Mouse (Mus musculus) cerebellum, adult 2 months (tissue): ENCODE measurements around the gene Cbwd1. TPM values are rescaled to one million over a fixed set of nuclear protein-coding genes. Genes with fewer than 3 reads are reported as not detected.

Source experiments
- DNase-seq, 2 experiments: peaks; one replicate each; pipeline ENCODE4 v3.0.0; 2021
- H3K27ac ChIP-seq: fragments of 200-500 bp; 2 replicates; pipeline ENCODE4 v1.5.1; 2012; ENCODE audit warnings: low read length, control low read depth, inconsistent platforms; ENCODE audit not compliant: insufficient read depth
- H3K27me3 ChIP-seq: fragments of 200-500 bp; 2 replicates; pipeline ENCODE4 v1.6.1; 2012; ENCODE audit warnings: inconsistent platforms, mild to moderate bottlenecking, low read length, moderate library complexity; ENCODE audit not compliant: control insufficient read depth, insufficient read depth
- H3K4me1 ChIP-seq: fragments of 200-500 bp; 2 replicates; pipeline ENCODE4 v1.6.1; 2011; ENCODE audit warnings: low read length; ENCODE audit not compliant: control insufficient read depth, insufficient read depth
- H3K4me3 ChIP-seq: fragments of 200-500 bp; replicated peaks from 2 replicates; pipeline ENCODE3; 2011; ENCODE audit warnings: mild to moderate bottlenecking, low read depth, low read length, control low read depth; ENCODE audit not compliant: insufficient read depth
- CTCF ChIP-seq: fragments of 200-500 bp; IDR thresholded peaks from 2 replicates; pipeline ENCODE4 v1.5.1; 2011; ENCODE audit warnings: low read depth, mild to moderate bottlenecking, control low read depth, low read length, moderate library complexity, borderline replicate concordance; ENCODE audit not compliant: insufficient read depth
- POLR2A ChIP-seq: fragments of 200-500 bp; IDR thresholded peaks from 2 replicates; pipeline ENCODE4 v1.6.1; 2011; ENCODE audit warnings: low read length, control low read depth, borderline replicate concordance; ENCODE audit not compliant: insufficient read depth
- WGBS: fragments of 180-500 bp; shearing (Covaris S2); methylation state at CpG from one replicate; pipeline ENCODE4 v1.1.7; 2018; 5-methylcytosine and 5-hydroxymethylcytosine counted together
- polyA plus RNA-seq: library from polyadenylated mRNA; depleted of rRNA; stranded (reverse); fragments of >200 nt; gene quantifications from 2 replicates; pipeline ENCODE4 v1.2.3, GENCODE M21; 2012; rRNA removed

Gene Cbwd1
- polyA plus RNA-seq, 1 experiment: 12.8 TPM

GRCm38 (mm10) chr19:24871037-24871635, 90.3 kb downstream of the Cbwd1 start:
- TF ChIP-seq CTCF (peak; percentile 84), POLR2A (no peak)
- DNase-seq: peak; percentile 27 to 53
- WGBS: 14% methylated on average over 18 of the region's 18 CpGs
- Histone ChIP-seq H3K27ac (no peak overlapping the region), H3K4me1 (peaks cover 5% of the 10 kb centered on the region), H3K4me3 (peak overlapping the region; percentile 62), H3K27me3 (no peaks in the 10 kb centered on the region; the same call in 1 of the 2 replicates)

Other genes starting within 250 kb of the Cbwd1 start
- 3.8 and 4.3 TPM in 2 replicates for gene Pgm5, start 99.8 kb downstream of the Cbwd1 start, polyA plus RNA-seq
- 166 and 167 TPM in 2 replicates for gene Gm10053, start 85.9 kb downstream of the Cbwd1 start, polyA plus RNA-seq
- 0.07 TPM in 1 of 2 replicates, not detected in the other for gene Foxd4, start 60.4 kb downstream of the Cbwd1 start, polyA plus RNA-seq
- gene Dock8, start 37.9 kb upstream of the Cbwd1 start, polyA plus RNA-seq: 0.67 and 0.72 TPM in 2 replicates